Mouse (Mus musculus): ENCODE measurements around the gene Mrpl11. TPM values are rescaled to one million over a fixed set of nuclear protein-coding genes. Genes with fewer than 3 reads are reported as not detected.

The Mrpl11 gene
- polyA plus RNA-seq, 1 experiment from 2014 or later: 78.0 TPM

- H3K4me3 ChIP-seq (ENCODE audit: low read depth, low read length): peak within 1 kb of the TSS; percentile 64
- H3K4me2 ChIP-seq (replicated peaks; ENCODE audit: low read depth): peak within 1 kb of the TSS; percentile 61
- under 1% methylated on average over 32 of the region's 32 CpGs for WGBS
- H3K9ac ChIP-seq (ENCODE audit: low read length): peak within 1 kb of the TSS; percentile 49
- peak; percentile 100 for DNase-seq (ENCODE audit: low spot score)
- ATAC-seq (ENCODE audit: low FRiP score, low TSS enrichment): peak; percentile 99
- no peaks in the 10 kb centered on the region for H3K27me3 ChIP-seq (ENCODE audit: control insufficient read depth, insufficient read depth, low read length)
- H3K4me1 ChIP-seq (replicated peaks; ENCODE audit: control insufficient read depth, insufficient read depth): peaks cover 8% of the 10 kb centered on the region
- no peaks in the 10 kb centered on the region for H3K9me3 ChIP-seq (ENCODE audit: control insufficient read depth, low read length)
- peaks cover 3% of the 10 kb centered on the region; the same call in 1 of the 2 replicates for H3K36me3 ChIP-seq (ENCODE audit: control insufficient read depth, insufficient read depth, low read length)
- TF ChIP-seq EP300 (optimal IDR thresholded peaks at IDR 0.05) (no peak), CTCF (IDR thresholded peaks at IDR 0.05; ENCODE audit: low read depth) (no peak; the same call in 1 of the 2 replicates)
- H3K27ac ChIP-seq (replicated peaks): peak within 1 kb of the TSS; percentile 69
Measured at GRCm38 (mm10) chr19:4927904-4928531, 33.9 kb upstream of the Mrpl11 start, which contains the start of gene Dpp3. TSS of gene Dpp3 (minus strand) at chr19:4928287.

GRCm38 (mm10) chr19:4928781-4929180 lies 33.2 kb upstream of the Mrpl11 start:
- peak overlapping the region; percentile 30; the same call in 1 of the 2 replicates for H3K27ac ChIP-seq (replicated peaks)
- 0 out of 2 replicates have a peak, but pooled peaks cover 2% of the 10 kb centered on the region for H3K36me3 ChIP-seq (ENCODE audit: control insufficient read depth, insufficient read depth, low read length)
- no peaks in the 10 kb centered on the region for H3K27me3 ChIP-seq (ENCODE audit: control insufficient read depth, insufficient read depth, low read length)
- H3K4me1 ChIP-seq (replicated peaks; ENCODE audit: control insufficient read depth, insufficient read depth): peaks cover 8% of the 10 kb centered on the region
- H3K9ac ChIP-seq (ENCODE audit: low read length): peak overlapping the region; percentile 49; the same call in 1 of the 2 replicates
- 54% methylated on average over 5 of the region's 5 CpGs for WGBS
- ATAC-seq (ENCODE audit: low FRiP score, low TSS enrichment): no peak
- H3K4me2 ChIP-seq (replicated peaks; ENCODE audit: low read depth): peak overlapping the region; percentile 61
- no peak for DNase-seq (ENCODE audit: low spot score)
- H3K9me3 ChIP-seq (ENCODE audit: control insufficient read depth, low read length): no peaks in the 10 kb centered on the region
- peak overlapping the region; percentile 64; the same call in 1 of the 2 replicates for H3K4me3 ChIP-seq (ENCODE audit: low read depth, low read length)
- TF ChIP-seq EP300 (optimal IDR thresholded peaks at IDR 0.05) (no peak), CTCF (IDR thresholded peaks at IDR 0.05; ENCODE audit: low read depth) (no peak)

DNA sequence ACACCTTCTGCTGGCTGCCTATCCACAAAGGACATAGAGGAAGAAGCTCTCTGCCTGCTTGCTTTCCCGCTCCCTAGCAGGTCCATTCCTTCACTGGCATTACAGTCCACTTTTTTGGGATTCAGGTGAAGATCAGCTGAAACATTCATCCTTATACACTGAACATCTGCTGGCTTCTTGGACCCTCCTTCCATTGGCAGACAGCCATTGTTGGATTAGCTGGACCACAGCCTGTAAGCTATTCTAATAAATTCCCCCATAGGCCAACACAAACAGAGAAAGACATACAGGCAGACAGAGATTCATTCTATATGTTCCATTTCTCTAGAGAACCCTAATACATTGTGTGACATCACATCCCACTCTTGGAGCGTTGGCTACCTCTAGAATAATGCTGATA lies 25.1 kb upstream of the Mrpl11 start:
- Histone ChIP-seq H3K36me3 (ENCODE audit: control insufficient read depth, insufficient read depth, low read length) (no peaks in the 10 kb centered on the region), H3K9me3 (ENCODE audit: control insufficient read depth, low read length) (no peaks in the 10 kb centered on the region), H3K27me3 (ENCODE audit: control insufficient read depth, insufficient read depth, low read length) (no peaks in the 10 kb centered on the region), H3K27ac (replicated peaks) (no peak overlapping the region), H3K9ac (ENCODE audit: low read length) (no peak overlapping the region), H3K4me2 (replicated peaks; ENCODE audit: low read depth) (no peak overlapping the region), H3K4me1 (replicated peaks; ENCODE audit: control insufficient read depth, insufficient read depth) (no peaks in the 10 kb centered on the region), H3K4me3 (ENCODE audit: low read depth, low read length) (no peak overlapping the region)
- ATAC-seq (ENCODE audit: low FRiP score, low TSS enrichment) (no peak), DNase-seq (ENCODE audit: low spot score) (no peak)
- TF ChIP-seq CTCF (IDR thresholded peaks at IDR 0.05; ENCODE audit: low read depth): no peak
- no peak for TF ChIP-seq EP300 (optimal IDR thresholded peaks at IDR 0.05)
- WGBS: 71% methylated on average over 2 of the region's 2 CpGs

GRCm38 (mm10) chr19:4937444-4938310 lies 24.3 kb upstream of the Mrpl11 start:
- Histone ChIP-seq H3K4me2 (replicated peaks; ENCODE audit: low read depth) (no peak overlapping the region), H3K9me3 (ENCODE audit: control insufficient read depth, low read length) (no peaks in the 10 kb centered on the region), H3K27ac (replicated peaks) (no peak overlapping the region), H3K9ac (ENCODE audit: low read length) (no peak overlapping the region), H3K4me3 (ENCODE audit: low read depth, low read length) (no peak overlapping the region), H3K36me3 (ENCODE audit: control insufficient read depth, insufficient read depth, low read length) (no peaks in the 10 kb centered on the region), H3K27me3 (ENCODE audit: control insufficient read depth, insufficient read depth, low read length) (no peaks in the 10 kb centered on the region), H3K4me1 (replicated peaks; ENCODE audit: control insufficient read depth, insufficient read depth) (no peaks in the 10 kb centered on the region)
- TF ChIP-seq CTCF (IDR thresholded peaks at IDR 0.05; ENCODE audit: low read depth) (no peak), EP300 (optimal IDR thresholded peaks at IDR 0.05) (no peak)
- 82% methylated on average over 17 of the region's 17 CpGs for WGBS
- no peak for DNase-seq (ENCODE audit: low spot score)
- no peak for ATAC-seq (ENCODE audit: low FRiP score, low TSS enrichment)

- H3K27ac ChIP-seq (replicated peaks): 0 out of 2 replicates have a peak within 1 kb of the TSS, but pooled peaks have one; percentile 45
Measured at GRCm38 (mm10) chr19:4942551-4943252, 19.2 kb upstream of the Mrpl11 start, which contains the start of gene Peli3. TSS of gene Peli3 (minus strand) at chr19:4943127.

More at GRCm38 (mm10) chr19:4942551-4943252, 19.2 kb upstream of the Mrpl11 start, which contains the start of gene Peli3:
- no peaks in the 10 kb centered on the region for H3K27me3 ChIP-seq (ENCODE audit: control insufficient read depth, insufficient read depth, low read length)
- 2% methylated on average over 35 of the region's 55 CpGs for WGBS
- H3K4me2 ChIP-seq (replicated peaks; ENCODE audit: low read depth): peak within 1 kb of the TSS; percentile 92
- TF ChIP-seq EP300 (optimal IDR thresholded peaks at IDR 0.05) (no peak), CTCF (IDR thresholded peaks at IDR 0.05; ENCODE audit: low read depth) (no peak)
- DNase-seq (ENCODE audit: low spot score) (peak; percentile 96), ATAC-seq (ENCODE audit: low FRiP score, low TSS enrichment) (peak; percentile 97)
- H3K9ac ChIP-seq (ENCODE audit: low read length): peak within 1 kb of the TSS; percentile 64
- no peaks in the 10 kb centered on the region for H3K4me1 ChIP-seq (replicated peaks; ENCODE audit: control insufficient read depth, insufficient read depth)
- H3K4me3 ChIP-seq (ENCODE audit: low read depth, low read length): peak within 1 kb of the TSS; percentile 65
- no peaks in the 10 kb centered on the region for H3K36me3 ChIP-seq (ENCODE audit: control insufficient read depth, insufficient read depth, low read length)
- H3K9me3 ChIP-seq (ENCODE audit: control insufficient read depth, low read length): no peaks in the 10 kb centered on the region

Data from stomach, postnatal 0 days (tissue).